Mouse (Mus musculus) lung, adult 2 months (tissue): Measurements from ENCODE around the gene Spcs2. TPM values are rescaled to one million over a fixed set of nuclear protein-coding genes. Genes with fewer than 3 reads are reported as not detected.
A peak's percentile ranks its signal among the peaks of the same experiment; 100 is the strongest.

Experiments used
- DNase-seq: peaks from one replicate; pipeline ENCODE4 v3.0.0; 2022
- H3K4me1 ChIP-seq: fragments of 200-500 bp; 2 replicates; pipeline ENCODE4 v1.6.1; 2011; ENCODE audit warnings: low read length; ENCODE audit not compliant: control insufficient read depth, insufficient read depth
- H3K4me3 ChIP-seq: fragments of 200-500 bp; replicated peaks from 2 replicates; pipeline ENCODE3; 2011; ENCODE audit warnings: low read depth, mild to moderate bottlenecking, control low read depth, low read length; ENCODE audit errors: extremely low read depth
- CTCF ChIP-seq: fragments of 200-500 bp; IDR thresholded peaks from 2 replicates; pipeline ENCODE4 v1.5.1; 2011; ENCODE audit warnings: mild to moderate bottlenecking, low read length, control low read depth; ENCODE audit not compliant: insufficient read depth
- POLR2A ChIP-seq: fragments of 200-500 bp; IDR thresholded peaks from 2 replicates; pipeline ENCODE4 v1.6.1; 2011; ENCODE audit warnings: low read depth, mild to moderate bottlenecking, control low read depth, low read length, borderline replicate concordance; ENCODE audit errors: extremely low read depth
- WGBS: fragments of 180-500 bp; shearing (Covaris S2); methylation state at CpG from one replicate; pipeline ENCODE4 v1.1.7; 2018; 5-methylcytosine and 5-hydroxymethylcytosine counted together
- polyA plus RNA-seq: library from polyadenylated mRNA; depleted of rRNA; stranded (reverse); fragments of >200 nt; gene quantifications from 2 replicates; pipeline ENCODE4 v1.2.3, GENCODE M21; 2012

The Spcs2 gene
- polyA plus RNA-seq, 1 experiment = 45.6 TPM

GRCm38 (mm10) chr7:99865219-99865618 lies 2.0 kb upstream of the Spcs2 start:
- Histone ChIP-seq H3K4me1 (peaks cover 2% of the 10 kb centered on the region; the same call in 1 of the 2 replicates), H3K4me3 (no peak overlapping the region)
- TF ChIP-seq CTCF (no peak), POLR2A (no peak)
- no peak for DNase-seq
- 32% methylated on average over 3 of the region's 3 CpGs for WGBS

- TF ChIP-seq CTCF (no peak), POLR2A (no peak)
- DNase-seq = no peak
- WGBS = 72% methylated on average over 11 of the region's 11 CpGs
- H3K4me3 ChIP-seq = no peak overlapping the region
- peaks cover 2% of the 10 kb centered on the region; the same call in 1 of the 2 replicates for H3K4me1 ChIP-seq
Measured at GRCm38 (mm10) chr7:99864241-99865028, 1.2 kb upstream of the Spcs2 start.

- under 1% methylated on average over 42 of the region's 42 CpGs for WGBS
- peaks cover 7% of the 10 kb centered on the region for H3K4me1 ChIP-seq
- peak within 1 kb of the TSS; percentile 63 for H3K4me3 ChIP-seq
- TF ChIP-seq POLR2A (peak; percentile 95), CTCF (no peak)
- peak; percentile 95 for DNase-seq
Measured at GRCm38 (mm10) chr7:99858813-99859585, 4.3 kb downstream of the Spcs2 start, which contains the start of gene Xrra1. Gene Xrra1 (plus strand): TSS chr7:99859116.

- 1% methylated on average over 19 of the region's 19 CpGs for WGBS
- peaks cover 7% of the 10 kb centered on the region for H3K4me1 ChIP-seq
- TF ChIP-seq POLR2A (no peak), CTCF (no peak)
Measured at GRCm38 (mm10) chr7:99858175-99858812, 5.0 kb downstream of the Spcs2 start.

GRCm38 (mm10) chr7:99856266-99856861 lies 6.9 kb downstream of the Spcs2 start:
- WGBS = 72% methylated on average over 14 of the region's 14 CpGs
- no peak for TF ChIP-seq CTCF
- no peak for TF ChIP-seq POLR2A
- DNase-seq = no peak
- H3K4me3 ChIP-seq = peak overlapping the region; percentile 10
- peaks cover 7% of the 10 kb centered on the region for H3K4me1 ChIP-seq

More at GRCm38 (mm10) chr7:99858175-99858812, 5.0 kb downstream of the Spcs2 start:
- DNase-seq = no peak
- peak overlapping the region; percentile 63 for H3K4me3 ChIP-seq

GRCm38 (mm10) chr7:99854311-99854710 lies 9.0 kb downstream of the Spcs2 start:
- TF ChIP-seq POLR2A = no peak
- TF ChIP-seq CTCF = no peak
- Histone ChIP-seq H3K4me1 (peaks cover 7% of the 10 kb centered on the region), H3K4me3 (no peak overlapping the region)
- DNase-seq = no peak
- WGBS = 72% methylated on average over 4 of the region's 4 CpGs

- H3K4me1 ChIP-seq = peaks cover 7% of the 10 kb centered on the region
- no peak overlapping the region for H3K4me3 ChIP-seq
- TF ChIP-seq CTCF = no peak
- no peak for DNase-seq
- 76% methylated on average over 7 of the region's 7 CpGs for WGBS
Measured at GRCm38 (mm10) chr7:99853350-99853749, 9.9 kb downstream of the Spcs2 start.

GRCm38 (mm10) chr7:99851618-99852017 lies 11.6 kb downstream of the Spcs2 start:
- H3K4me3 ChIP-seq = no peak overlapping the region
- 82% methylated on average over 6 of the region's 6 CpGs for WGBS
- H3K4me1 ChIP-seq = no peaks in the 10 kb centered on the region
- TF ChIP-seq POLR2A = no peak
- no peak for TF ChIP-seq CTCF
- DNase-seq = no peak

GRCm38 (mm10) chr7:99851121-99851520 lies 12.1 kb downstream of the Spcs2 start:
- TF ChIP-seq CTCF = no peak
- no peak for TF ChIP-seq POLR2A
- no peaks in the 10 kb centered on the region for H3K4me1 ChIP-seq
- WGBS = 62% methylated on average over 1 of the region's 1 CpGs
- no peak for DNase-seq
- H3K4me3 ChIP-seq = no peak overlapping the region
